In genomic region chr2:167431418-167431776, GRCm38 (mm10) we compare ENCODE assay signal across 19 mouse cellular contexts. TPM values are rescaled to one million over a fixed set of nuclear protein-coding genes. Genes with fewer than 3 reads are reported as not detected.
DNase-seq lines count a peak whose midpoint lies in the region; ATAC-seq lines count a peak whose summit lies in the region.
"Had no signal": no experiment of that assay in that cellular context is flagged by ENCODE, and none has a peak within 500 bp of the region (broad histone marks: within the 10 kb centered on the region; RNA-seq: fewer than 3 reads in every experiment).

No protein-coding gene starts in this region.

- DNase-seq in heart, embryonic 10.5 days (ENCODE audit: low spot score), result no peak
- DNase-seq in heart, postnatal 4 days, result no peak
- DNase-seq in spleen, adult 12 weeks (ENCODE audit: low spot score), result peak; percentile 38
- DNase-seq in spleen, adult 18-20 months, result no peak
- DNase-seq in right cerebral cortex, adult 2 months (ENCODE audit: low spot score in 2 of 2), result no peak
- no peak for DNase-seq in ovary, adult 18-20 months (ENCODE audit: low spot score)
- no peak for DNase-seq in layer of hippocampus, adult 8-10 months (ENCODE audit: low spot score in 2 of 2)
- DNase-seq: adrenal gland, postnatal 14 days; gastrocnemius, adult 2 months; kidney, adult 9 months; right cerebral cortex, postnatal 25 days; thymus, postnatal 25 days had no signal

- no peaks in the 10 kb centered on the region for H3K27me3 ChIP-seq in heart, embryonic 10.5 days (ENCODE audit: insufficient read depth, poor library complexity, severe bottlenecking)
- no peaks in the 10 kb centered on the region for H3K27me3 ChIP-seq in liver, embryonic 15.5 days
- H3K27me3 ChIP-seq: embryonic facial prominence, embryonic 13.5 days; forebrain, embryonic 13.5 days; lung, embryonic 15.5 days; megakaryocyte, embryonic 14.5 days had no signal

- peak overlapping the region; percentile 47 for H3K4me2 ChIP-seq in liver, embryonic 15.5 days
- H3K4me2 ChIP-seq: embryonic facial prominence, embryonic 13.5 days; forebrain, embryonic 13.5 days; hindbrain, embryonic 14.5 days; lung, embryonic 15.5 days had no signal

- no peak overlapping the region for H3K4me3 ChIP-seq in heart, embryonic 10.5 days
- no peak overlapping the region for H3K4me3 ChIP-seq in liver, embryonic 15.5 days (replicated peaks)
- H3K4me3 ChIP-seq: embryonic facial prominence, embryonic 13.5 days; forebrain, embryonic 13.5 days; gastrocnemius, adult 2 months; lung, embryonic 15.5 days; megakaryocyte, embryonic 14.5 days had no signal

- 0 out of 2 replicates have a peak, but pooled peaks cover 1% of the 10 kb centered on the region for H3K4me1 ChIP-seq in heart, embryonic 10.5 days
- peaks cover 43% of the 10 kb centered on the region for H3K4me1 ChIP-seq in liver, embryonic 15.5 days (replicated peaks)
- H3K4me1 ChIP-seq: embryonic facial prominence, embryonic 13.5 days; forebrain, embryonic 13.5 days; lung, embryonic 15.5 days had no signal

- H3K27ac ChIP-seq in heart, embryonic 10.5 days, result peak overlapping the region; percentile 25; the same call in 1 of the 2 replicates
- peak overlapping the region; percentile 95 for H3K27ac ChIP-seq in liver, embryonic 15.5 days (replicated peaks)
- H3K27ac ChIP-seq: embryonic facial prominence, embryonic 13.5 days; forebrain, embryonic 13.5 days; gastrocnemius, adult 2 months; hindbrain, embryonic 14.5 days; lung, embryonic 15.5 days had no signal

- WGBS in heart, embryonic 10.5 days, result 56% methylated on average over 7 of the region's 7 CpGs
- 66% methylated on average over 7 of the region's 7 CpGs for WGBS in liver, embryonic 15.5 days (ENCODE audit: insufficient replicate concordance)

- H3K36me3 ChIP-seq in heart, embryonic 10.5 days, result peaks cover 66% of the 10 kb centered on the region
- H3K36me3 ChIP-seq in liver, embryonic 15.5 days (replicated peaks), result peaks cover 75% of the 10 kb centered on the region

- H3K9me3 ChIP-seq in heart, embryonic 10.5 days, result no peaks in the 10 kb centered on the region
- H3K9me3 ChIP-seq in liver, embryonic 15.5 days (replicated peaks), result no peaks in the 10 kb centered on the region
- H3K9me3 ChIP-seq: embryonic facial prominence, embryonic 13.5 days; forebrain, embryonic 13.5 days; G1E; lung, embryonic 15.5 days; megakaryocyte, embryonic 14.5 days had no signal

- H3K9ac ChIP-seq in liver, embryonic 15.5 days, result peak overlapping the region; percentile 30
- H3K9ac ChIP-seq: embryonic facial prominence, embryonic 13.5 days; forebrain, embryonic 13.5 days; hindbrain, embryonic 14.5 days; lung, embryonic 15.5 days had no signal

- peak; percentile 72 for ATAC-seq in liver, embryonic 15.5 days (ENCODE audit: insufficient read depth)
- ATAC-seq: forebrain, embryonic 13.5 days had no signal

RNA-seq across cellular contexts. Expression of gene Slc9a8, which starts 9.9 kb away (rescaled TPM):
- 23.0 and 26.0 TPM in 2 replicates for polyA plus RNA-seq in heart, embryonic 10.5 days (2016; fragmentation: Nextera tagmentation; extraction: Ambion mirVana)
- total RNA-seq in heart, postnatal 4 days (2021), result 10 to 100 TPM; 29.4 to 30.5 TPM
- 12.7 and 15.2 TPM in 2 replicates for polyA plus RNA-seq in liver, embryonic 15.5 days (2015; fragmentation: Nextera tagmentation; extraction: Ambion mirVana)
- total RNA-seq in layer of hippocampus, adult 8-10 months (2022), result 10 to 100 TPM; 31.5 to 39.0 (median 35.7) TPM
